Mouse (Mus musculus) CH12.LX (cell line): ENCODE measurements at regions not wholly inside any gene's neighbourhood (a gene's known extent, or its start where the extent isn't known, plus 50 kb on each side); places are given as distances from the start of the nearest gene placed in this dataset.

Experiments used
- BHLHE40 ChIP-seq: IDR thresholded peaks from 2 replicates; pipeline ENCODE4 v1.6.1; 2011; ENCODE audit warnings: mild to moderate bottlenecking, low read depth, low read length, improper control_type of control experiment
- CHD1 ChIP-seq: IDR thresholded peaks from 2 replicates; pipeline ENCODE4 v1.6.1; 2012; ENCODE audit warnings: low read depth, low read length, improper control_type of control experiment, inconsistent platforms
- CTCF ChIP-seq, 2 experiments: IDR thresholded peaks in 1 of 2; conservative IDR thresholded peaks in 1 of 2; 2 replicates each; pipeline ENCODE4 v1.5.1; 2011 to 2012; ENCODE audit warnings: low read depth in 2 of 2, low read length in 2 of 2, improper control_type of control experiment in 1 of 2, inconsistent platforms in 1 of 2, mild to moderate bottlenecking in 1 of 2, moderate library complexity in 1 of 2
- E2F4 ChIP-seq: IDR thresholded peaks from 2 replicates; pipeline ENCODE4 v1.6.1; 2011; ENCODE audit warnings: low read depth, low read length, improper control_type of control experiment; ENCODE audit not compliant: insufficient replicate concordance
- KAT2A ChIP-seq: IDR thresholded peaks from 2 replicates; pipeline ENCODE4 v1.6.1; 2012; ENCODE audit warnings: low read length, improper control_type of control experiment, inconsistent platforms; ENCODE audit not compliant: insufficient replicate concordance
- POLR2A ChIP-seq: IDR thresholded peaks from 2 replicates; pipeline ENCODE4 v1.6.1; 2011; ENCODE audit warnings: low read depth, mild to moderate bottlenecking, improper control_type of control experiment, low read length
- POLR2AphosphoS2 ChIP-seq: IDR thresholded peaks from 2 replicates; pipeline ENCODE4 v1.6.1; 2011; ENCODE audit warnings: low read depth, low read length, improper control_type of control experiment

DNA sequence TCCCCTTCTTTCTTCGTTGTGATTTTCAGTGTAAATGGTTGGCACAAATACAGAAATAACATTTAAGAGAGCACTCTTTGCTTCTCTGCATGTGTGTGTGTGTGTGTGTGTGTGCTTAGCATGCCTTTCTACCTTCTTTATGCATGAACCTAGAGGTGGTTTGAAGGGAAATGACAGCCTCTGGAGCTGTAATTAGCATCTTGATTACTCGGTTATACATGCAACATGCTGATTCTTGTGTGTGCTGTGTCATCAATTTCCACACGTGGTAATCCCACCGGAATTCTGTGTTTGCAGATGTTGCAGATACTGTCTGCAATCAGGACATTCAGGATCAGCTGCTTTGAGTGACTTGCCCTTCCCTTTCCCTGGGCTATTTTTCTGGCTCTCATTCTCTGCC lies 51.7 kb upstream of the Kcna3 start:
- TF ChIP-seq POLR2AphosphoS2 = no peak
- no peak for TF ChIP-seq KAT2A
- no peak for TF ChIP-seq CTCF (conservative IDR thresholded peaks at IDR 0.05 in 1 of 2, IDR thresholded peaks at IDR 0.05 in 1 of 2; ENCODE audit: low read depth in 2 of 2, low read length in 2 of 2)
- TF ChIP-seq BHLHE40 = no peak
- TF ChIP-seq POLR2A = no peak
- TF ChIP-seq E2F4 = no peak
- no peak for TF ChIP-seq CHD1
